Comparison of ENCODE assay signal across 8 mouse cellular contexts in the genomic region with DNA sequence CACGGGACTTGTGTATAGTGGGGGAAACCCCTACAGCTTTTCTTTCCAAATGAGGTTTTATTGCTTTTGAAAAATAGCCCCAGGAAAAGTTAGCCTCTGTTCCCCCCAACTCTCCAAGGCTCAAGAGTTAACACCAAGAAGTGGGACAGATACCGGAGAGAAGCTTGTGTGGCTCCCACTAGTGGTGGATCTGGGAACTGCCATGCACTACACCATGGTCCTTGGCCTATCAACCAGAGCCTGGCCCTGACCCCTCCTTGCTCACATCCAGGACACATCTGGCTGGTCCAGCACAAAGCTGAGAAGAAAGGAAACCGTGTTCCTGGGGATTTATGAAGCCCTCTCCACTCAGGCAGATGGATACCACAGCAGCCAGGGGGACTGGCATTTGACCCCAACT.
A peak's percentile ranks its signal among the peaks of the same experiment; 100 is the strongest.
DNase-seq lines count a peak whose midpoint lies in the region; ATAC-seq and TF ChIP-seq lines count a peak whose summit lies in the region.

No protein-coding gene starts in this region.

- no peak overlapping the region for H3K4me2 ChIP-seq in forebrain, embryonic 11.5 days (ENCODE audit: low read depth, low read length, severe bottlenecking)
- H3K4me2 ChIP-seq in forebrain, embryonic 15.5 days (replicated peaks), result no peak overlapping the region

- no peak overlapping the region for H3K4me3 ChIP-seq in forebrain, embryonic 11.5 days (ENCODE audit: low read depth, low read length)
- H3K4me3 ChIP-seq in forebrain, embryonic 15.5 days, result no peak overlapping the region
- no peak overlapping the region for H3K4me3 ChIP-seq in testis, adult 2 months (ENCODE audit: control insufficient read depth, low read depth, low read length)

- WGBS in forebrain, embryonic 11.5 days, result 72% methylated on average over 3 of the region's 3 CpGs
- 74% methylated on average over 3 of the region's 3 CpGs for WGBS in forebrain, embryonic 15.5 days

- DNase-seq in forebrain, embryonic 11.5 days (ENCODE audit: low spot score), result peak; percentile 79
- DNase-seq in testis, postnatal 14 days (ENCODE audit: low spot score), result no peak
- DNase-seq in embryo, embryonic 10.5 days (ENCODE audit: low spot score), result peak; percentile 78
- DNase-seq in heart, postnatal 4 days, result peak; percentile 78
- peak; percentile 17 for DNase-seq in yolk sac, embryonic 10.5 days (ENCODE audit: low spot score)

- no peaks in the 10 kb centered on the region for H3K9me3 ChIP-seq in forebrain, embryonic 11.5 days (ENCODE audit: control insufficient read depth, low read length)
- H3K9me3 ChIP-seq in forebrain, embryonic 15.5 days, result no peaks in the 10 kb centered on the region

- H3K36me3 ChIP-seq in forebrain, embryonic 11.5 days (ENCODE audit: control insufficient read depth, insufficient read depth, low read length), result peaks cover 17% of the 10 kb centered on the region
- peaks cover 30% of the 10 kb centered on the region for H3K36me3 ChIP-seq in forebrain, embryonic 15.5 days
- H3K36me3 ChIP-seq in testis, adult 2 months (ENCODE audit: control insufficient read depth, insufficient read depth, low read length), result no peaks in the 10 kb centered on the region

- TF ChIP-seq CTCF in testis, adult 2 months (IDR thresholded peaks at IDR 0.05; ENCODE audit: control insufficient read depth, insufficient read depth, insufficient replicate concordance, low read depth, low read length), result peak; percentile 94

- TF ChIP-seq POLR2A in testis, adult 2 months (IDR thresholded peaks at IDR 0.05; ENCODE audit: control insufficient read depth, low read depth, low read length), result no peak

- H3K9ac ChIP-seq in forebrain, embryonic 11.5 days (ENCODE audit: low read length), result no peak overlapping the region
- H3K9ac ChIP-seq in forebrain, embryonic 15.5 days (replicated peaks), result no peak overlapping the region

- H3K27ac ChIP-seq in forebrain, embryonic 11.5 days (ENCODE audit: low read depth, low read length), result no peak overlapping the region
- H3K27ac ChIP-seq in forebrain, embryonic 15.5 days (replicated peaks), result no peak overlapping the region
- H3K27ac ChIP-seq in testis, adult 2 months (ENCODE audit: control insufficient read depth, insufficient read depth, low read depth, low read length), result no peak overlapping the region

- no peaks in the 10 kb centered on the region for H3K27me3 ChIP-seq in forebrain, embryonic 11.5 days (ENCODE audit: control insufficient read depth, insufficient read depth, low read length)
- H3K27me3 ChIP-seq in forebrain, embryonic 15.5 days, result no peaks in the 10 kb centered on the region
- no peaks in the 10 kb centered on the region for H3K27me3 ChIP-seq in testis, adult 2 months (ENCODE audit: control insufficient read depth, insufficient read depth, low read length)

- no peaks in the 10 kb centered on the region for H3K4me1 ChIP-seq in forebrain, embryonic 11.5 days (replicated peaks; ENCODE audit: control insufficient read depth, insufficient read depth, low read length)
- no peaks in the 10 kb centered on the region for H3K4me1 ChIP-seq in forebrain, embryonic 15.5 days
- no peaks in the 10 kb centered on the region for H3K4me1 ChIP-seq in testis, adult 2 months (ENCODE audit: control insufficient read depth, insufficient read depth, low read length)

- no peak for ATAC-seq in forebrain, embryonic 11.5 days (replicated peaks; ENCODE audit: low FRiP score)
- ATAC-seq in forebrain, embryonic 15.5 days (replicated peaks), result no peak
- peak; percentile 79 for ATAC-seq in megakaryocyte progenitor cell, adult 5-6 weeks (replicated peaks; ENCODE audit: poor library complexity)
